Mouse (Mus musculus): ENCODE data around the gene Copb2. TPM values are rescaled to one million over a fixed set of nuclear protein-coding genes. Genes with fewer than 3 reads are reported as not detected.

Copb2 gene
- total and polyA plus RNA-seq, 2 experiments = 23.9 to 108 TPM

DNA sequence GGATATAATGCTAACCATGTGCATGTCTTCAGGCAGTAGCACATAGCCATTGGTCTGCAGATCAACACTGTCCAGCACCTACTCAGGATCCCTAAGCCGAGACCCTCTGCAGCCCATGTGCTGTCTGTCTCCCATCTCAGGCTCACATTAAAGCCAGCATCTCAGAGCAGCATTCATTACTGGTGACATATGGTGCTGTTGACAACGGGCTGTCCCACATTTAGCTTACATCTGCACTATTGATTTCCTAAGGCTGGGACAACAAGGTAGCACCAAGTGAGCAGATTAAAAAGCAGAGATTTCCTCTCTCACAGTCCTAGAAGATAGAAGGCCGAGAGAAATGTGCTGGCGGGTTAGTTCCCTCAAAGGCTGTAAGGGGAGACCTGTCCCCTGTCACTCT is 33.7 kb upstream of the Copb2 start:
- DNase-seq (ENCODE audit: extremely low read depth, low read depth, low spot score) = no peak
- H3K36me3 ChIP-seq (ENCODE audit: control insufficient read depth, insufficient read depth, low read length) = no peaks in the 10 kb centered on the region
- no peak overlapping the region for H3K27ac ChIP-seq (replicated peaks; ENCODE audit: insufficient read depth, low read depth, low read length)
- no peaks in the 10 kb centered on the region for H3K27me3 ChIP-seq (ENCODE audit: control insufficient read depth, insufficient read depth, low read length)
- no peaks in the 10 kb centered on the region for H3K4me1 ChIP-seq (ENCODE audit: control insufficient read depth, insufficient read depth, low read length)
- H3K9ac ChIP-seq (ENCODE audit: low read depth, low read length) = no peak overlapping the region
- TF ChIP-seq CTCF (IDR thresholded peaks at IDR 0.05; ENCODE audit: low read depth, low read length) = no peak
- H3K79me2 ChIP-seq (ENCODE audit: control insufficient read depth, insufficient read depth, low read length) = no peaks in the 10 kb centered on the region
- 72% methylated on average over 4 of the region's 4 CpGs for WGBS
- no peak overlapping the region for H3K4me3 ChIP-seq (ENCODE audit: insufficient read depth, low read depth, low read length)

DNA sequence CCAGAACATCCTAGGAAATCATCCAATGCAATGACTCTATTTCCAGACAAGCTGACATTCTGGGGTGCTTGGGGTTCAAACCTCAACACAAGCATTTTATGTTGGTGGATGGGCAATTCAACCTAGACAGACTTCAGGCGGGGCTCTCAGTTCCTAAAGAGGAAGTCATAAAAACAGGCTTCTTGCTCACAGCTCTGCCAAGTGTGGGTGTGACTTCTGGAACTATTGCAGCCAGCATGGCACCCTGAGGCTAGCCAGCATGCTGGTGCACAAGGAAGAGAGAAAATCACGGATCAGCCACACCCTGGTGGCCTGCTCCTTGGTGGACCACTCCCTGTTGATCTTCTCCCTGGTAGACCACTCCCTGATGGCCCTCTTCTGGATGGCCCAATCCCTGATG is 32.5 kb upstream of the Copb2 start:
- Histone ChIP-seq H3K4me1 (ENCODE audit: control insufficient read depth, insufficient read depth, low read length) (no peaks in the 10 kb centered on the region), H3K27ac (replicated peaks; ENCODE audit: insufficient read depth, low read depth, low read length) (no peak overlapping the region), H3K79me2 (ENCODE audit: control insufficient read depth, insufficient read depth, low read length) (no peaks in the 10 kb centered on the region), H3K36me3 (ENCODE audit: control insufficient read depth, insufficient read depth, low read length) (no peaks in the 10 kb centered on the region), H3K9ac (ENCODE audit: low read depth, low read length) (no peak overlapping the region), H3K4me3 (ENCODE audit: insufficient read depth, low read depth, low read length) (no peak overlapping the region), H3K27me3 (ENCODE audit: control insufficient read depth, insufficient read depth, low read length) (no peaks in the 10 kb centered on the region)
- TF ChIP-seq POLR2A (IDR thresholded peaks at IDR 0.05; ENCODE audit: extremely low read depth, insufficient read depth, low read length) (no peak), CTCF (IDR thresholded peaks at IDR 0.05; ENCODE audit: low read depth, low read length) (no peak)
- WGBS = 69% methylated on average over 2 of the region's 2 CpGs
- no peak for DNase-seq (ENCODE audit: extremely low read depth, low read depth, low spot score)

DNA sequence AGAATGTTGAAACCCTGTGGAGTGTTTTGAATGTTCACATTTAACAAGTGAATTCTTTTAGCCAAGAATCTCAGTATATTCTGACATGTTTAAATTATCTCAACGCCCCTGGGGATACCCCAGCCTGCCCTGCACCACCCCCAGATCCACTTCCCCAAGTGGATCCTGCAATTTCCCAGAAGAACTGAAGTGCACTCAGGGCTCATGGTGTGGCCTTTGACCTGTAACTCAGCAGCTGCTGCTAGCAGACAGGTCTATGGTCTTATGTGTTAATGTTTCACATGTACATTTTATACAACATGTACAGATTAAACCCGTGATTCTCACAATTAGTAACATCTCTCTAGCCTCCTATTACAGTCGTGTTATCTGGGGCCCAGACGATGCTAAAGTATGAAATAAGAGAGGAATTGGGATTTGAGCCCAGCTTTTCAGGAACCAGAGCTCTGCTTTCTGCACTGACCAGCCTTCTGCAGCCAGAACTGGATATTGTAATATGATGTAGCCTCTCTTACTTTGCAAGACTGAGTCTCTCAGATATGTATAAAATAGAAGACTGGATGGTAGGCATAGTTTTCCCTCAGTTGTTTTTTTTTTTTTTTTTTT is 28.7 kb upstream of the Copb2 start:
- H3K27ac ChIP-seq (replicated peaks; ENCODE audit: insufficient read depth, low read depth, low read length) = no peak overlapping the region
- no peaks in the 10 kb centered on the region for H3K4me1 ChIP-seq (ENCODE audit: control insufficient read depth, insufficient read depth, low read length)
- H3K27me3 ChIP-seq (ENCODE audit: control insufficient read depth, insufficient read depth, low read length) = no peaks in the 10 kb centered on the region
- 35% methylated on average over 4 of the region's 4 CpGs for WGBS
- no peak overlapping the region for H3K9ac ChIP-seq (ENCODE audit: low read depth, low read length)
- no peaks in the 10 kb centered on the region for H3K79me2 ChIP-seq (ENCODE audit: control insufficient read depth, insufficient read depth, low read length)
- H3K4me3 ChIP-seq (ENCODE audit: insufficient read depth, low read depth, low read length) = no peak overlapping the region
- DNase-seq (ENCODE audit: extremely low read depth, low read depth, low spot score) = no peak
- no peaks in the 10 kb centered on the region for H3K36me3 ChIP-seq (ENCODE audit: control insufficient read depth, insufficient read depth, low read length)
- TF ChIP-seq CTCF (IDR thresholded peaks at IDR 0.05; ENCODE audit: low read depth, low read length) (no peak), POLR2A (IDR thresholded peaks at IDR 0.05; ENCODE audit: extremely low read depth, insufficient read depth, low read length) (no peak)

DNA sequence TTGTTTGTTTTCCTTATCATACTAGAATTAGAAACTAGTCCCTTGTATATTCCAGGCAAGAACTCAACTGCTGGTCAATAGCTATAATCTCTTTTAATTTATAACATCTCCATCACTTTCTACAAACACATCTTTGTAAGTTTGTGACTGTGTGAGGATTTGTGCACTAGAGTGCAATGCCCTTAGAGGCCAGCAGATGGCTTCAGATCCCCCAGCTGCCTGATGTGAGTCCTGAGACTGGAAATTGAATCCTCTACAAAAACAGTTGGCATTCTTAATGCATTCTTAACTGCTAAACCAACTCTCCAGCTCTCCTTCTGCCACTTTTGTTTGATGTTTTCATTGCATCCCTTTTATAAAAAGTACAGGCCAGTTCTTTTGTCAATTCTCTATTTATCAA is 27.8 kb upstream of the Copb2 start:
- Histone ChIP-seq H3K36me3 (ENCODE audit: control insufficient read depth, insufficient read depth, low read length) (no peaks in the 10 kb centered on the region), H3K27me3 (ENCODE audit: control insufficient read depth, insufficient read depth, low read length) (no peaks in the 10 kb centered on the region), H3K27ac (replicated peaks; ENCODE audit: insufficient read depth, low read depth, low read length) (no peak overlapping the region), H3K4me3 (ENCODE audit: insufficient read depth, low read depth, low read length) (no peak overlapping the region), H3K4me1 (ENCODE audit: control insufficient read depth, insufficient read depth, low read length) (no peaks in the 10 kb centered on the region), H3K79me2 (ENCODE audit: control insufficient read depth, insufficient read depth, low read length) (no peaks in the 10 kb centered on the region), H3K9ac (ENCODE audit: low read depth, low read length) (no peak overlapping the region)
- no peak for DNase-seq (ENCODE audit: extremely low read depth, low read depth, low spot score)
- TF ChIP-seq CTCF (IDR thresholded peaks at IDR 0.05; ENCODE audit: low read depth, low read length) = peak; percentile 22; the same call in 1 of the 2 replicates
- no peak for TF ChIP-seq POLR2A (IDR thresholded peaks at IDR 0.05; ENCODE audit: extremely low read depth, insufficient read depth, low read length)

DNA sequence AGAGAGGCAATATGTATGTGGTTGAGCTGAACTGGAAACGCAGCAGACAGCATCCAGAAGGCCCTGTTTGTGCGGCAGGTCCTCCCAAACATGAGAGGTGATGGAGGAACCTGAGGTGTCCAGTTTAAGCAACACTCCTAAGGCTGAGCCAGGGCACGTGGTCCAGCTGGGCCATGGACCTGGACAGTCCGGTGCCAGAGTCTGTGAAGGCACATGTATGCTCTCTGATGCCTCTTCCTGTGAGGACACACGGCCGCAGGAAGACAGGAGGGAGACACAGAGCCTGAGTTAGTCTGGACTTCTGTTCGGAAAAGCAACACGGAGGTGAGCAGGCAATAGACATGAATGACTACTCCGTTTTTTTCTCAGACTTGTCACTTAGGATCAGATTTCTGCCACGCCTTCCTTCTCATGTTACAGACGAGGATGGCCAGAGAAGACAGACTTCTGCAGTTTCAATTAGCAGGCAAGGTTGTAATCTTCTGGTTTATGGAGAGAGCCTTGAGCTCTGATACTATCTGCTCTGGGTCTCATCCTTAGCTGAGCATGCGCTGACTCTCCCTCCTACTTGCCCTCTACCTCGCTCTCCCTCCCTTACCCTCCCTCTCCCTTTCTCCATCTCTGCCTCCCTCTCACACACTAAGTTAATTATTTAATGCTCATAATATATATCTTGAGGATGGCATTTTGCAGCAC is 25.4 kb upstream of the Copb2 start:
- Histone ChIP-seq H3K36me3 (ENCODE audit: control insufficient read depth, insufficient read depth, low read length) (no peaks in the 10 kb centered on the region), H3K79me2 (ENCODE audit: control insufficient read depth, insufficient read depth, low read length) (no peaks in the 10 kb centered on the region), H3K27me3 (ENCODE audit: control insufficient read depth, insufficient read depth, low read length) (no peaks in the 10 kb centered on the region), H3K4me3 (ENCODE audit: insufficient read depth, low read depth, low read length) (no peak overlapping the region), H3K9ac (ENCODE audit: low read depth, low read length) (no peak overlapping the region), H3K27ac (replicated peaks; ENCODE audit: insufficient read depth, low read depth, low read length) (no peak overlapping the region), H3K4me1 (ENCODE audit: control insufficient read depth, insufficient read depth, low read length) (no peaks in the 10 kb centered on the region)
- TF ChIP-seq CTCF (IDR thresholded peaks at IDR 0.05; ENCODE audit: low read depth, low read length) = no peak
- TF ChIP-seq POLR2A (IDR thresholded peaks at IDR 0.05; ENCODE audit: extremely low read depth, insufficient read depth, low read length) = no peak
- no peak for DNase-seq (ENCODE audit: extremely low read depth, low read depth, low spot score)
- 62% methylated on average over 13 of the region's 13 CpGs for WGBS

DNA sequence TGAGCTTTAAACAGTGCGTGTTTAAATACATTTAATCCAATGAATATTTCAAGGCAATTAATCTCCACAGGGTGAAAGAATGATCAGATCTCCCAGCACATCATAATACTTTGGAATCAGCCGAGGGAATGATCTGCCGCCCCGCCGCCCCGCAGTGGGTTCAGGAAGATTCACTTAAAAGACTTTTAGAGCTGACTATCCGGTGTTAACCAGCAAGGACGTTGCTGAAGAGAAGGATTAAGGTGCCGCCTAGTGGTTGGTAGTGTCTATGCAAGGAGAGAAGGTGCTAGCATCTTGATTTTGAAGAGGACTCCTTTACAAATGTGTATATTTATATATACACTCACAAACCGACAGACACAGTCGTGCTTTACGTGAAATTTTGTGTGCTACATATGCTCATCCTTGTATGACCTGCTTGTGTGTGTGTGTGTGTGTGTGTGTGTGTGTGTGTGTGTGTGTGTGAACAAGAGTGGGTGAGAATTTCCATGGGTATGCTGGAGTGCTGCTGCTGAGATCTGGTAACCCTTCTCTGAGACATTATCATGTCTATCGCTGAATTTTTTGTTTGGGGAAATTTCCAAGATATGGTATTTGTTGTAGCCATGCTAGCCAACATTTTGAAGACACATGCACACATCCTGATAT is 24.7 kb upstream of the Copb2 start:
- WGBS = 5% methylated on average over 13 of the region's 13 CpGs
- Histone ChIP-seq H3K36me3 (ENCODE audit: control insufficient read depth, insufficient read depth, low read length) (no peaks in the 10 kb centered on the region), H3K27ac (replicated peaks; ENCODE audit: insufficient read depth, low read depth, low read length) (no peak overlapping the region), H3K9ac (ENCODE audit: low read depth, low read length) (no peak overlapping the region), H3K27me3 (ENCODE audit: control insufficient read depth, insufficient read depth, low read length) (no peaks in the 10 kb centered on the region), H3K4me1 (ENCODE audit: control insufficient read depth, insufficient read depth, low read length) (no peaks in the 10 kb centered on the region), H3K79me2 (ENCODE audit: control insufficient read depth, insufficient read depth, low read length) (no peaks in the 10 kb centered on the region), H3K4me3 (ENCODE audit: insufficient read depth, low read depth, low read length) (no peak overlapping the region)
- peak; percentile 50 for DNase-seq (ENCODE audit: extremely low read depth, low read depth, low spot score)
- TF ChIP-seq POLR2A (IDR thresholded peaks at IDR 0.05; ENCODE audit: extremely low read depth, insufficient read depth, low read length) (no peak), CTCF (IDR thresholded peaks at IDR 0.05; ENCODE audit: low read depth, low read length) (peak; percentile 28; the same call in 1 of the 2 replicates)
